Mouse (Mus musculus) embryo, embryonic 10 days (tissue): ENCODE measurements around the gene Syn3.

Experiments
- DNase-seq: peaks from one replicate; pipeline ENCODE4 v3.0.0-alpha.2; 2015; ENCODE audit warnings: low spot score

Syn3 gene

DNA sequence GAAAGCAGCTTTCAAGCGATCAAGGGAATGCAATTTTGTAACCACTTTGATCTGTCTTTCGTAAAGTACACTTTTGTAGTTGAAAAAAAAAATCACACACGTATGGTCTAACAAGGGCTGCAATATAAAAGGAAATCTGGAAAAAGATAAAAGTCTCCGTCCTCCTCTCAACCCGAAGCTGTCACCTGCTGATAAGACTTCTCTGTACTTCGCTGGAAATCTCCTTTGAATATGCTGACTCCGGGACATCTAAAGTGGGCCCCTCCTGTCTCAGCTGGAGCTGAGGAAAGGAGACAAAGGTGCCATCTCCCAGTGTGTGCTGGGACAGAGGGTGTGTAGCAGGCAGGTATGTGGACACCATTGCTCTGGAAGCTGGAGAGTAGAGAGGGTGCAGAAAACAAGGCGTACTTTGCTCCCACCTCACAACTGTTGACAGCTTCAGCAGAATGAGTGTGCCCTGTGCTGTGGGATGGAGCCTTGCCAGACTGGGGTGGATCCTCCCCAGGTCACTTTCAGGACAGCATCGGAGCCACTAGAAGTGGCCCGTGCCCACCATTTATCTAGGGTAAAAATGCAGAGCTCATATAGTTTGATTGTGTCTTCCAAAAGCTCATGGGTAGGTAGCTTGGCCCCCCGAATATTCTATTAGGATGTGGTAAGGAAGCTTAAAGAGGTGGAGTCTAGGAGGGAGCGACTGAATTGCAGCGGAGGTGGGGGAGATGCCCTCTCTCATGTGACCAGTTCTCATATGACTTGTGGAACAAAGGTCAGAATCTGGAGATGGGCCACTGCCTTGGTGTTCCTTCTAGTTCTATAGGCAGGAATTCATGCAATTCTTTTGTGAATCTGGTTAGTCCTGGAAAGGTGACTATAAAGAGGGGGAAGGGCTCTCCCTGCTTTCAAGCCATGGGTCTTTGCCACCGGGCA lies 405.3 kb downstream of the Syn3 start:
- DNase-seq: no peak

GRCm38 (mm10) chr10:86091919-86092318 lies 406.8 kb downstream of the Syn3 start:
- DNase-seq: peak; percentile 25

- DNase-seq: no peak
Measured at GRCm38 (mm10) chr10:86079921-86080320, 418.8 kb downstream of the Syn3 start.

DNA sequence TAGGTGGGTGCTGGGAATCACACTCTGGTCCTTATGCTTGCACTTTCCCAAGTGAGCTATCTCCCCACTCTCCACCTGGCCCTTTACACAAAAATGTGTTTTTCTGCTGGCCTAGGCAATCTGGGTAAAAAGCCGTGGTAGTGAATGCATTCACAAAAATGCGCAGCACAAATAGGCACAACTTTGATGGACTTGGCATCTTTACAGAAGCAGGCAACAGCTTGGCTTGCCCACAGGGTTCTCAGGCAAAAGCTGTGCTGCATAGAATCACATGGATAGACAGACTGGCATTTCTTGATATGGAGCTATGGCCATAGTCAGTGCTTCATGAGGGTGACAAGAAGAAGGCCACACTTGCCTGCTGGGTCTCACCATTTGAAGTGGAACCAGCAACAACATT lies 419.9 kb downstream of the Syn3 start:
- no peak for DNase-seq

DNA sequence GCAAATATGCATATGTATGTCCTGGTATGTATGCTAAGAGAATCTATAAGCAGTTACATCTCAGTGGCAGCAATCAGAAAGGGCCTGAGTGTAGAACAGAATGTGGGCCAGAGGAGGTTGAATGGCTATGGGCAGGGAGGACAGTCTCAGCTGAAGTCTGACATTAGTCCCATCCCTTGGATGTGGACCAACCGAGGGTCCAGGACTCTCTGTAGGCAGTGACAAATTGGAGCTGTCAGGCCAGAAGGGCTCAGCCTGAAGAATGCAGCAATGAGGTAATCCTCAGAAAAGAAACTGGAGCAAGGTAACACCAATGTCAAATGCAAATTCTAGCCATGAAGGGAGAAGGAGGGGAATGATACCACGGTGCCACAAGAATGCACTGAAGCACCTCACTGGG lies 421.4 kb downstream of the Syn3 start:
- no peak for DNase-seq

DNA sequence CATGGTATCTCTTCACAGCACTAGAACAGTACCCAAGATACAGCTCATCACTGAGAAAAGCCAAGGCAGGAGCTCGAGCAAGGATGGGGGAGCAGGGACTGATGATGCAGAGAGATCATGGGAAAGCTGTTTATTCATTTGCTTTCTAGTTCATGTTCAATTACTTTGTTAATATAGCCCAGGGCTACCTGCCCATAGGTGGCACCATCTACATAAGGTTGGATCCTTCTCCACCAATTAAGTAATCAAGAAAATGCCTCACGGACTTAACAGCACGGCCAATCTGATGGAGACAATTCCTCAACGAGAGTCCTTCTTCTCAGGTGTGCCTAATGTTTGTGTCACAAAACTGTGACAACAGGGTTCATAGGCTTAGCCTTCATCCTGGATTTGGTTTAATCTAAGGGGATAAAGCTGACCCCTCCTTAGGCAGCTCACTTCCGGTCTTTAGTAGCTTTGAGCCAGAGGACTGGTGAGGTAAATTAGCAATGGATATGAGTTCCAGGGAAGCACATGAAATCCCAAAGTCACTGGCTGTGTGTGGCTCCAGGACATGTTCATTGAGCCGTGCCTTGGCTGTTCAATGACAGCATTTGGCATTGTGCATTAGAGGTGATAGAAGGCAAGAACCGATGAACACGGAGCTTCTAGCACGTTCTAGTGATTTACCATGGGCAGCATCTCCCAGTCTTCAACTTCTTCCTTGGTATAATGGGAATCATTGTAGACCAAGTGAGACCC lies 423.6 kb downstream of the Syn3 start:
- no peak for DNase-seq

DNA sequence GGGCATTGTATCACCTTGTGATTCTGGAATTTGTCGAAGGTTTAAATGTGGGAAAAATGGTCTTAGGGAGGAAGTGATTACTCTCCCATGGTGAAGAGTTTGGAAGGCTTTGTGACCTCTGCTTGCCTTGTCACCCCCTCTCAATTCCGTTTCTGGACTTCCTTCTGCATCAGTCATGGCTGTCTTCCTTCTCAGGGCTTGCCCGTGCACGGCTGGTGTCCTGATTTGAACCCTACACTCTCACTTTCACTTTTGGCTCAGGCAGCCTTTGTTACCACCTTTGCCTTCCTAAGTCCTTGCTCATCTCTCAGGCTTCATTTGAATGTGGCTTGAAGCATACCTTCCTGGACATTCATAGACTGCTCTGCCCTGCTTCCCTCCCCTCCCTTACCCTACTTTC lies 424.6 kb downstream of the Syn3 start:
- DNase-seq: no peak

- DNase-seq: no peak
Measured at GRCm38 (mm10) chr10:86070751-86071150, 427.9 kb downstream of the Syn3 start.

DNA sequence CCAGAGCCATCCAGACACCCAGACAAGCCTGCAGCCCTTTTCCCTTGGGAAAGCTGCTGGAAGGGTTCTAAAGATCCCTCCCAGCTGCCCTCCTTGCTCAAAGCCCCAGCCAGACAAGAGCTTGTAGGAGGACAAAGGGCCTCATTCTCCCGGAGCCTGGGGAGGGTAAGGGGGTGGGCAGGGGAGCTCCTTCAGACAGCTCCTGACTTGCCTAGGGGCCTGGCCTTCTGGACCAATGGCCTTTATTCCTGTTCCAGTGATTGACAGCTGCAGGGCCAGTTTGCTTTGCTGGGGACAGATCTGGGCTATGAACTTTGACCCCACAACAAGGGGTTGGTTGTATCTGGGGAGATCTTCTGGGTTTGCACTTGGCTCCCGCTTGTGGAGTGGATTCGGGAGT lies 429.4 kb downstream of the Syn3 start:
- peak; percentile 68 for DNase-seq

- DNase-seq: no peak
Measured at GRCm38 (mm10) chr10:86067911-86068310, 430.8 kb downstream of the Syn3 start.

GRCm38 (mm10) chr10:86066651-86067050 lies 432.0 kb downstream of the Syn3 start:
- no peak for DNase-seq

GRCm38 (mm10) chr10:86065661-86066060 lies 433.0 kb downstream of the Syn3 start:
- no peak for DNase-seq

- peak; percentile 95 for DNase-seq
Measured at GRCm38 (mm10) chr10:86064937-86065336, 433.8 kb downstream of the Syn3 start.

- no peak for DNase-seq
Measured at GRCm38 (mm10) chr10:86063018-86063384, 435.7 kb downstream of the Syn3 start.

DNA sequence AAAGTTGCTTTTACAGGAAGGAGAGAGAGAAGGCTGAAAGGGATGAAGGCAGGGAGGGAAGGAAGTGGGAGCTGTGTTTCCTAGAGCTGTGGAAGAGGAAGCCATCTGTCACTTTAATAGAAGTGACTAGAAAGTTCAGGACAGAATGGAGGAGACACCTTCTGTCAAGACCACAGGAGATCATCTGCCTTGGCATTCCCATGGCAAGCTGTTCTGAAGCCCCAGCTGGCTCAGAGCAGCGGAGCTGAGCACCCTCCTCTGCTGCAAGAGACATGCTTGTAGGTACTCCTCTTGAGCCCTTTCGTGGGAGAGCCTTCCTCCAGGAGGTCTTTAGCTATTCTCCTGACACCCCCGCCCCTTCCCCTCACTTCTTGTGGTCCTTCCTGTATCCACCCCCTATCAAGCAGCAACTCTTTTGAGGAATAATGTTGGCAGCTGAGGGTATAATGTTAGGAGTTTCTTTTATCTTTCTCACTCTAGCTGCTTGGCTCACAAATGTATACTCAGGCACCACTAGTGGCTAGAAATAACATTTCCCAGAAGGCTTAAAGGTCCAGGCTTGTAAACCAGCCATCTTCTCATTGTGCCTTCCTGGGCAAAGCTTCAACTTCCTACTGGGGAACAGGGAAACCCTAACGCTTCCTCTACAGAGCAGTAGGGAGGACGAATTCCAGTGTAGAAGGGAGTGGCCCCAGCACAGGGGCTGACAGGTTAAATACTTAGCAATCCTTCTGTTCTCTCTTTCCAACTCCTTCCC lies 436.3 kb downstream of the Syn3 start:
- DNase-seq: no peak

DNA sequence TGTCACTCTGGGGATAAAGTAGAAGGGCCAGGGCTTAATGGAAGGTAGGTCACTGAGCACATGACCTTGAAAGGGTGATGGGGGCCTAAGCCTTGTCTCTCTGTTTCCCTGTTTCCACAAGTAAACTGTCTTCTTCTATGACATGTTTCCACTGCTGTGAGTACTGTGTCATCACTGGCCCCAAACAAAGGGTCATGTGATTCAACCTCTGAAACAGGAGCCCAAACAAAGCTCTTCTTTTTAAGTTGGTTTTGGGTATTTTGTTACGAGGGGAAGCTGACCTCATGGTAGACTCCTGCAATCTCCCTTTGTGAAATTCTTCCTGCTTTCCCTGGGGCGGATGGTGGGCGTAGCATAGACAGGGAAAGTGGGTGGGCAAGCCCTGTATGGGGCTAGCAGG lies 438.4 kb downstream of the Syn3 start:
- DNase-seq: no peak

DNA sequence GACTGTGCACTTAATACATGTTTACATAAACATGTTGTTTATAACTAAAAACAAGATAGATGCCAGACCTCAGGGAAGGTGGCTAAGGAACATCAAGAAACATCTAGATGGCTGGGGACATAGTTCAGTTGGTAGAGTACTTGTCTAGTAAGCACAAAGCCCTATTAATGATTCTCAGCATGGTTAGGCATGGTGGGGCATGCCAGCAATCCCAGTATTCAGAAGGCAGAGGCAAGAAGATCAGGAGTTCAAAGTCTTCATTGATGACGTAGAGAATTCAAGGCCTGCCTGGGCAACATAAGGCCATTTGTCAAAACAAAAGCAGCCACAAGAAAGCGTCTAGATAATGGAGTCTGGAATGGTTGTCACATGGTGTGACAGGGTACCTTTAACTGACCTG lies 441.0 kb downstream of the Syn3 start:
- DNase-seq: no peak

GRCm38 (mm10) chr10:86057286-86057685 lies 441.4 kb downstream of the Syn3 start:
- DNase-seq: peak; percentile 14

DNA sequence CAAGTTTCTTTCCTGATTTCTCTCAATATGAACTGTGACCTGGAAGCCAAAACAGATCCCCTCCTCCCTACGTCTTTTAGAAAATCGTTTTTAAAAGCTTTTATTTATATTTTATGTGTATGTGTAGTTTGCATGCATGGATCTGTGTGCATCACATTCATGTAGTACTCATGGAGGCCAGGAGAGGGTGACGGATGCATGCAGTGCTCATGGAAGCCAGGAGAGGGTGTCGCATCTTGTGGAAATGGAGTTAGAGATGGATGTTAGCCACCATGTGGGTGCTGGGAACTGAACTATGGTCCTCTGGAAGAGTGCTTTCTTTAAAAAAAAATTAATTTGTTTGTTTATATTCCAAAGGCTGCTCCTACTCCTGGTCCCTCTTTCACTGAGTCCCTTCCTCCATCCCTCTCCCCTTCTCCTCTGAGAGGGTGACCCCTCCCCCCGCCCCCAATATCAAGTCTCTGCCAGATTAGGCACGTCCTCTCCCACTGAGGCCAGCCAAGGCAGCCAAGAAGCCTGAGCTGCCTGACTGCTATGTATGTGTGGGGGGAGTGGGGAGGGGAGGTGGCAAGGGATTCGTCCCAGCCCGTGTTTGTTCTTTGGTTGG lies 442.3 kb downstream of the Syn3 start:
- no peak for DNase-seq

- no peak for DNase-seq
Measured at GRCm38 (mm10) chr10:86052818-86053522, 445.7 kb downstream of the Syn3 start.

GRCm38 (mm10) chr10:86050522-86050921 lies 448.2 kb downstream of the Syn3 start:
- no peak for DNase-seq

- DNase-seq: no peak
Measured at GRCm38 (mm10) chr10:86047786-86048185, 450.9 kb downstream of the Syn3 start.
